Mouse (Mus musculus): ENCODE measurements at regions not wholly inside any gene's neighbourhood (a gene's known extent, or its start where the extent isn't known, plus 50 kb on each side); places are given as distances from the start of the nearest gene placed in this dataset.

DNA sequence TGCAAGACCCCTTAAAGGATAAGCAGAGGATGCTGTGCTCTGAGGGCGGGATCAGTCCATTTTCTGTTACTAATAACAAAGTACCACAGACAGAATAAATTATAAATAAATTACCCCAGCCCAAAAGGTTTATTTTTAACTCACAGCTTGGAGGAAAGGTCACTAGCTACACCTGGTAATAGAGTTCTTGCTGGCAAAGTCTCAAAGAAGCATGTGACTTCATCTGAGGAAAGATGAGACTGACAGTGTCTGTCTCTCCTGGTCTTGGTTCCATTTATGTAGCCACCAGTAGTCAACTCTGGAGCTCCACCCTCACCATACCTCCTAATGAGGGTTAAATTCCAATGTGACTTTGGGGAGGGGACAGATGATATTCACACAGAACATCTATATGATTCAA is 90.0 kb downstream of the Fam204a start:
- TF ChIP-seq CTCF (IDR thresholded peaks at IDR 0.05; ENCODE audit: control insufficient read depth, insufficient read depth, insufficient read length) (no peak), FOSL1 (IDR thresholded peaks at IDR 0.05; ENCODE audit: insufficient read depth, low read length, poor library complexity, severe bottlenecking) (no peak), CEBPB (IDR thresholded peaks at IDR 0.05; ENCODE audit: low read depth) (no peak)
